Mouse (Mus musculus) liver, adult 2 months (tissue): ENCODE measurements around the gene Tdrd12.

Source experiments
- CTCF ChIP-seq: fragments of 200-500 bp; IDR thresholded peaks from 2 replicates; pipeline ENCODE4 v1.5.1; 2011; ENCODE audit warnings: low read depth, low read length, control low read depth
- POLR2A ChIP-seq: fragments of 200-500 bp; IDR thresholded peaks from 2 replicates; pipeline ENCODE4 v1.6.1; 2011; ENCODE audit warnings: low read length, control low read depth; ENCODE audit not compliant: insufficient read depth; ENCODE audit errors: extremely low read depth

DNA sequence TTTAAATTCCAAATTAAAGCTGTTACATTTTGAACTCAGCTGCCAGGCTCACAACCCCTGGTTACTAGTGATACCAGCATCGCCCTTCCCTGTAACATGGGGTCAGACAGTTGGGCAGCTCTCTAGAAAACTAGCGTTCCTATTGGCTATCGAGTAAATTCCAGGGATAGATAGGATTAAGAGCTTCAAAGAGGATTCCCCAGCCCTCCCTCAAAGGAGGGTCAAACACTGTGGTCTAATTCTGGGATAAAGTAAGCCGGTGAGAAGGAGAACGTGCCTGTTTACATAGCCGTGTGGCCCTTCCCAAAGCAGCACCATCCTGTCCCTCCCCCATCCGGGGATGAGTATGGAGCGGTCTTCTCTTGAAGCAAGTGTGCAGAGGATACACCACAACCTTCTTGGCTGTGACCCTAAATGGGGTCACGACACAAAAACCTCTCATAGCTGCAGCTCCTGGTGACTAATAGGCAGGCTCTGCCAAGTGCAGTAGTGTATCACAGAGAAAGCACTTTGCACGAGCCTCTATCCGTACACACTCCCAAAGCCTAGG, 46.0 kb upstream of the Tdrd12 start:
- TF ChIP-seq CTCF (no peak), POLR2A (no peak)
